Mouse (Mus musculus) cortical plate, adult 2 months (tissue): ENCODE measurements at regions not wholly inside any gene's neighbourhood (a gene's known extent, or its start where the extent isn't known, plus 50 kb on each side); places are given as distances from the start of the nearest gene placed in this dataset.

ENCODE experiments used
- CTCF ChIP-seq: fragments of 200-500 bp; IDR thresholded peaks from 2 replicates; pipeline ENCODE4 v1.5.1; 2011; ENCODE audit warnings: mild to moderate bottlenecking, control low read depth, low read length; ENCODE audit not compliant: insufficient read depth; ENCODE audit errors: extremely low read depth
- POLR2A ChIP-seq: fragments of 200-500 bp; IDR thresholded peaks from 2 replicates; pipeline ENCODE4 v1.6.1; 2011; ENCODE audit warnings: mild to moderate bottlenecking, low read length, control low read depth; ENCODE audit not compliant: insufficient read depth; ENCODE audit errors: extremely low read depth

- TF ChIP-seq POLR2A (no peak), CTCF (no peak)
Observed at GRCm38 (mm10) chr2:50807162-50807960, 341.6 kb downstream of the Rnd3 start.
